Mouse (Mus musculus) 416B (cell line): ENCODE data around the gene Psmb11.
"Not testable (repeated sequence)": the region's sequence is repeated elsewhere in the genome, so short reads cannot be mapped to it uniquely, and the experiment has no call there.

Experiments
- DNase-seq: peaks from one replicate; pipeline ENCODE4 v3.0.0; 2011; ENCODE audit warnings: low read depth

Gene Psmb11

DNA sequence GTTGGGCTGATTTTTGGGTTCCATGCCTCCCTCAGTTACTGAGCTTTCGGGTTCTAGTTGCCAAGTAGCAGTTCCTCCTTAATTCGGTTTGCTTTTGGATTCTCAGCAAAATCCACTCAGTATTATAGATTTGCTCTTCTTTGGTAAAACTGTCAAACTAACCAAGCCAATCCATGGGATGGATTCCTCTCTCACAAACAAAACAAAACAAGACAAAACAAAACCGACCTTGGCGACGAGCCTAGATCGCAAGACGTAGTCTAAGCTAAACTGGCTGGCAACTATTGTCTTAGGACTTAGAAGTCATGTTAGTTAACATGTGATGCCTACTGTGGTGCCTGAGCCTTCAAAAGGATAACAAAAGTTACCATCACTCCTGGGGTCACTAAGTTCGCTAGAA is 17.5 kb upstream of the Psmb11 start:
- peak; percentile 19 for DNase-seq

DNA sequence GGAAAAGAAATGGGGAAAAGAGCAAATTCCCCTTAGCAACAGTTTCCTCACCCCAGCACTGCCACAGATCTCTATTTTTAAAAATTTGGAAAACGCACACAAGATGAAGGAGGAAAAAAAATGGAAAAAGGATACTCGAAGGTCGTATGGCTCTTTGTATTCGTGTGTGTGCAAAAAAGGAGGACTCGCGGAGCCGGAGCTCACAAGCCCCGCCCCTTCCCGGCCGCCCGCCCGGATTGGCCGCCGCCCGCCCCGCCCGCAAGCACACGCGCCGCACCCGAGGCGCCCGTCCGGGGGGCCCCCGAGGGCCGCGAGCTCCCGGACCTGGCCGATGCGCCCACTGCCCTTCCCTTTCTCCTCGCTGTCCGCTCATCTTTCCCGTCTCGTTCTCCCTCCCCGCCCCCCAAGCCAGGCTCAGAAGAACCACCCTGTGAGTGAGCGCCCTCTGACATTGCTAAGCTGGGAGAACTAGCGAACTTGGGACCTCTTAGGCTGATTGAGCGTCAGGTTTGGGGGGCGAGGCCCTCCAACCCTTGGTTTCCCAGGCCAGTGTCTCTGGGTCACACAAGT is 15.4 kb upstream of the Psmb11 start, which contains the start of gene 4931414P19Rik:
Gene 4931414P19Rik (minus strand): TSS at position 242 of the 570 bp plus-strand sequence.
- DNase-seq: peak; percentile 75

DNA sequence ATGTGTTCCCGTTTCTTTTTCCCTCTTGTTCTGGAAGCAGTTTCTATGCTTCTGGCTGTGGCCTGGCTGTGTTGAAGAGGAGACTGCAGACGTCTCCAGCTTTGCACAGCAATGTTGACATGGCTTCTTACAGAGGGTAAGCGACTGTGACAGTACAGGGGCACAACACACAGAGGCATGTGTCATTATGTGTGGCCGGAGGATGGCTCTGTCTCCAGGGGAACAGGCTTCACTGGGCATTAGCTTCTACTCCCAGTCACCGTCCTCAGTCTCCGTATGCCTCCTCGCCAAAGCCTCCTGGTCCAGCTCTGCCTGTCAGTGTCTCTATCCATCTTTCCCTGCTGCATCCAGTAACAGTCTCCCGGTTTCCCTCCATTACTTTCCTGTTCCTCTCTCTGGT is 14.0 kb upstream of the Psmb11 start:
- no peak for DNase-seq

DNA sequence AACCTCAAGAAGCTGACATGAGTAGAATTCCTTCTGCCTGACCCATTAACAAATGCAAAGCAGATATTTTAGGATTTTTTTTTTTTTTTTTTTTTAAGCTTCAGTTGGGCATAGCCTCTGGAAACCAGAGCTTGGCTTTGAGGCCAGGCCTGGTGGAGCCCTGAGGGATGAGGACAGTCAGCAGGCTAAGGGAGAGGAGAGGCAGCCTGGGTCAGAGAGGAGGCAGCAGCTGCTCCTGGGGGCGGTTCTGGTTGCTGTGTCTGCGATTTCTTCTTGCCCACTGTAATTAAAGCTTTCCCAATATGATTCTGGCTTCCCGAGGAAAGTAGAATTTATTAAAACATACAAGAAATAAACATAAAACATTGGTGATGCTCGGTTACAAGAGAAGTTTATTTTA is 12.0 kb upstream of the Psmb11 start:
- no peak for DNase-seq

DNA sequence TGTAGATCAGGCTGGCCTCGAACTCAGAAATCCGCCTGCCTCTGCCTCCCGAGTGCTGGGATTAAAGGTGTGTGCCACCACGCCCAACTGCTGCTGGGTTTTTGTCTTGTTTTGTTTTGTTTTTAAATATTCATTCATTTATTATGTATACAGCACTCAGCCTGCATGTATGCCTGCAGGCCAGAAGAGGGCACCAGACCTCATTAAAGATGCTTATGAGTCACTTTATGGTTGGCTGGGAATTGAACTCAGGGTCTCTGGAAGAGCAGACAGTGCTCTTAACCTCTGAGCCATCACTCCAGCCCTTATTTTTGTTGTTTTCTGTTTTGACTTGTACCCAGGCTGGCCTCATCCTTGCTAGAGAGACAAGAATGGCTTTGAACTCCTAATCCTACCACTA is 11.3 kb upstream of the Psmb11 start:
- DNase-seq: peak; percentile 73

DNA sequence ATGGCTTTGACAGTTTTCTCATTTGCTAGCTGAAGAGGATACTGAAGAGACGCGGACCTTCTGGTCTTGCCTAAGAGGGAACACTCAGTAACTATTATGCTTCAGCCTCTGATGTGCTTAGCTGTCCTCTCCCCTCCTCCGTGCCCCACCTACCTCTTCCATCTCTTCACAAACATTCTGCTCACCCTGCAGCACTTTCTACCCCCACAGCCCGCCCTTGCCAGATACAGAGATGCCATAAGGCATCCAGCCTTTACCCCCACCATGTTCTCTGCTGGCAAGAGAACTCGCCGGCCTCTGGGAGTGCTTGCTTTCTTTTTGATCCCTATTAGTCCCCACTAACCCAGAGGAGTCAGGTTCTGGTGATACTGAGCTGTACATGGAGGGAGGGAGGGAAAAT is 10.6 kb upstream of the Psmb11 start:
- DNase-seq: no peak

DNA sequence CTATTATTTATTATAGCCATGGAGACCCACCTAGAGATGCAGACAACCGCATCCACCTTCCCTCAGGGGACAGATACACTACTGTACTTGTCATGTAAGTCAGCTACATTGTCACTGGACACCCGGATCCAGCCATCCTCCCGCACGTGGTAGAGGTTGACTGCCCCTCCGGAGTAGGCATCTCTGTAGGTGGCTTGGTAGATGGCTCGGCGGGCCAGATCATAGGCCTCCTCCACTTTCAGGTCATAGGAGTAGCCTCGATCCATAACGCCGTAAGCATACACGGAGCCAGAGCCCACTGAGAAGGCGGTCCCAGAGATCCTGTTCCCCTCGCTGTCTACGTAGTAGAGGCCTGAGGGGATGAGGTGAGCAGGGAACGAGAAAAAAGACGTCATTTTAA is 7.1 kb upstream of the Psmb11 start:
- not testable (repeated sequence) for DNase-seq

DNA sequence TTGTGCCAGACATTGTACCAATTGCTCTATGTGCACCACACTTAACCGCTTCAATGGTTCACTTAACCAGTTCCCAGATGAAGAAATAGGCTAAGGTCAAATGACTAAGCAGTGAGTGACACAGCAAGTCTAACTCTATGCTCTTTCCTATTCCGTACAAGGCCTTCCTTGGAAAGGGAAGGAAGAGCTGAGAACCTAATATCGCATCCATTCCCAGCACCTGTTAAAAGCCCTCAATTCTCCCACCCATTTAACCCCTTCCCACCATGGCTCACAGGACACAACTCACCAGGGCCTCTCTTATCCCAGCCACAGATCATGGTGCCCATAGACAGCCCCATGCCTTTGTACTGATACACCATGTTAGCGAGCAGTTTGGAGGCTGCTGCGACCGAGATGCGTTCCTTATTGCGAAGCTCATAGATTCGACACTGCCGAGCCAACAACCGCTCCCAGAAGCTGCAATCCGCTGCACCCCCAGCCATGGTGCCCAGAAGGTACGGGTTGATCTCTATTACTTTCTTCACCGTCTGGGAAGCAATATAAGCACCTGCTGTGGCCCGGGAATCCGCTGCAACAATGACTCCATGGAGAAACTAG is 4.9 kb upstream of the Psmb11 start:
- DNase-seq: peak; percentile 75

DNA sequence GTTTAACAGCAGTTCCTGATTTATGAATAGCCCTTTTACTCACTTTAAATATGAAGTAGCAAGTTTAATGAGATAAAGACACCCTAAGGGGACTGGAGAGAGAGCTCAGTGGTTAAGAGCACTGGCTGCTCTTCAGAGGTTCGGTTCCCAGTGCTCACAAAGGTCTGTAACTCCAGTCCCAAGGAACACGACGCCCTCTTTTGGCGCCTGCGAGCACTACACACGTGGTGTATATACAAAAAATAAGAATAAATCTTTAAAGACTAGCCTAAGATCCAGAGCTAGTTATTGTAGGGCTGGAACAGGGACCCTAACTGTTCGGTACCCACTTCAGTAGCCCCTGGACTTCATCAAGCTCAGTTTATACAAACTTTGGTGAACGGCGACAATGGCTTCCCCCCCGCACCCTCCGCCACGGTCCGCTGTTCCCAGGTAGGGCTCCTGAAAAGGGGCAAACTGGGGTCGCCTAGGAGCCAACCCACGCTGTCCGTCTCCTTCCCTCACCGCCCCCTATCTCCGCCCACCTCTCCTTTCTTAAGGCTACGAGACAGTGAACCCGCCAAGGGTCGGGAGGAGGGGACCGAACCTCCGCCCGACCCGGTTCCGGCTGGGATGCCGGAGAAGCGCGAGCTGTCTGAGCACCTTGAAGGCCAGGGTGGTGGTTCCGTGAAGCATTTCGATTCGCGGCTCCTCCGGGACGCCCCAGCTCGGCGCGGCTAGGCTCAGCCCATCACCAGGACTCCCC is 3.9 kb upstream of the Psmb11 start:
- DNase-seq: peak; percentile 57

DNA sequence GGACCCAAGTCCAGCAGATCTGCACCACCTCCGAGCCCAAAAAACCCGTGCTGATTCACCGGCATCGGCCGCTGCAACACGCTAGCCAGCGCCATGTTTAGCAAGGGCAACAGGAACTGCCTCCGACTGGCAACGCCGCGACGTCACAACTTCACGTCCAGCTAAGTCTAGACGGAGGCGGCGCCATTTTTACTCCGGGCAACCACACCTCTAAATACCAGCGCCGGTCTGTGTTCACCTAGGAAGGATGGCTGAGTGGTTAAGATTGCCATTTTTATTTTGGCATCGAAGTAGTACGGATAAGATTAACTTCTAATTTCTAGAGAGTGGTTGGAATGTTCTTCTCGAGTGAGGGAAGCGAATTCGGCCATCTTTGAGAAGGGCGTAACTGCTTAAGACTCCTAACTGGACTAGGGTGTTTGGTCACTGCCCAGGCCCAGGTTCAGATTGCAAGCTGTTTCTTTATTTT is 3.3 kb upstream of the Psmb11 start, which contains the start of gene Psmb5:
Gene Psmb5 (minus strand): TSS at position 126 of the 469 bp plus-strand sequence.
- DNase-seq: peak; percentile 98

DNA sequence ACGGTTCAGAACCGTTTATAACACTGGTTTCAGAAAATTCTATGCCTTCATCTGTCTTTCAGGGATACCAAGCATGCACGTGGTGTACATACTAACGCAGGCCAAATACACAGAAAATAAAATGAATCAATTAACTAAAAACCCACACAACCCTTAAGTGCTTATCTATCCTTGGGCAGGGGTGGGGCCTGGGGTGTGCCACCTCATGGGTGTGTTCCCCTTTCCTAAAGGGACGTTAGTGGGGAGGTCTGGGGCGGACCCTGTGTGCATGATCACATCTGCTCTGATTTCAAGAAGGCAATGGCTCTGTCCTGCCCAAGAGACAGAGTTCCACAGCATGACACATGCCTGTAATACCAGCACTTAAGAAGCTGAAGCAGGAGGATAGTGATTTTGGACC is 2.1 kb downstream of the Psmb11 start:
- DNase-seq: no peak

DNA sequence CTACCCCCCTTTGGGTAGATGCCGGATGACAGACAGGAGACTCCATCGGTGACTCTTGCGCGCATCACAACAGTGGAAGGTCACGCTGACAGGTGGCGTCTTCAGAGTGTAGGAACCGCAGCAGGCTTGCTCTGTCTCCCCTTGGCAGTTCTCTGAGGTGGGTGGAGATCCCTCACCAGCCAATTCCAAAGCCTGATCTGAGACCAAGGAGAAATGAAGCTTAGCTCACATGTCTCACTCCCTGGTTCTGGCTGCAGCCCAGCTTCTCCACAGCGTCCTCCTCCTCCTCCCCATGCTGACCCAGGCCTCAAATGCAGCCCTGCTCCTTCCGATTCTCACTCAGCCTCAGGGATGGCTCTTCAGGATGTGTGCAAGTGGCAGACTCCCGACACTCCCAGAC is 3.7 kb downstream of the Psmb11 start:
- no peak for DNase-seq

DNA sequence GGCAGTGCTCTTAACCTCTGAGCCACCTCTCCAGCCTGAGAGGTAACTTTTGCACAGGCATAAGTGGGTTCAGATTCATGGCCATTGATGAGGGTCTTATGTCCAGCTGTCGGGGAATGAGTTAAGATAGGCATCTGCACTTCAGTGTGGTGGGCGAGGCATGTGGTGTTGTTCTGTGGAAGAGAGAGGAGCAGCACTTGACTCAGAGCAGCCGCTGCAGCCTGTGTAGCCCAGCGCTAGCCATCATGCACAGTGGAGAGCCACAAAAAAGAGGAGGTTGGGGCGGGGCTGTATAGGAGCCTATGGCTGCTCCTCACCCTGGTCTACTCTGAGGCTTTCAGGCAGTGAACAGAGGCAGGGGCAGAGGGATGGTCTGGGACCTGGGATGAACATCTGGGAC is 6.9 kb downstream of the Psmb11 start:
- no peak for DNase-seq

DNA sequence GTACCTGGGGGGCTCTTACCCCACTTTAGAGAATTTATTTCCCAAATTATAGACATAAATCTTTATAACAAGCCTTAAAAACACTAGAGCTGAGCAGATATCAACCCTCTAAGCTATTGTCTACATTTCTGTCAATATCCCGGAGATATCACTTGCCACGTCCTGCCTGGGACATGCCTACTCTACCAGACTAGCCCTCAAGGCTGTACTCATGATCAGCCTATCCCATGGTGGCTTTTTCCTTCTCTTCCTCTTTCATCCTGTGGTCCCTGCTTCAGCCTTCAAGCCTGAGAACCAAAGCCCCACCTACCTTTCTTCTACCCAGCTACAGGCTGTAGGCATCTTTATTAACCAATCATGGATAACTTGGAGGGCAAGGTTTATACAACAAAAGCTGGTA is 8.6 kb downstream of the Psmb11 start:
- peak; percentile 39 for DNase-seq

DNA sequence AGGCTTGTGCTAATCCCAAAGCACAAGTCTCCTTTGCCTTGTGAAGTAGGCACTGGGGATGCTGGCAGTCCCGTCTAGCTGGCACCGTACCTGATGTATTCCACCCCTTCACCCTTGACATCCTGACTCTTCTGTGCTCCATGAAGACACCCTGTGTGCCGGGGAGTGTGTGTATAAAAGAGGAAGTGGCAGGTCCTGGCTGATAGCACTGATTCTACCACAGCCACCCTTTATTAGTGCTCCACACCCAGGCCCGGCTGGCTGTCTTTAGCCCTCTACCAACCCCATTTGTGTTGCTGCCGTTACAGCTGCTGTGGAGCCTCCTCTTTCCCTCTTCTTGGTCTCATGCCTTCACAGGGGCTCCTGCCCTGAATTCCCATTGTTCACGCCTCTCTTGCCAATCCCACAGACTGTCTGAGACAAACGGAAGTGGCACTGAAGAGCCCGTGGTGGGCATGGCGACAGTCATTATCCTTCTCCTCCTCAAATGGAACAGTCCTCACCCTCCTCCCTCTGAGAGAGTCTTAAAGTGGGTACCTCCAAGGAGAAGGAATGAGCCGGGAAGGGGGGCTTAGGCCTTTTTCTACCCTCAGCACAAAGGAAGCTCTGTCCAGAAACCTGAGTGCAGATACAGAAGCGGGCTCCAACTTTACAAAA is 9.5 kb downstream of the Psmb11 start:
- peak; percentile 38 for DNase-seq

DNA sequence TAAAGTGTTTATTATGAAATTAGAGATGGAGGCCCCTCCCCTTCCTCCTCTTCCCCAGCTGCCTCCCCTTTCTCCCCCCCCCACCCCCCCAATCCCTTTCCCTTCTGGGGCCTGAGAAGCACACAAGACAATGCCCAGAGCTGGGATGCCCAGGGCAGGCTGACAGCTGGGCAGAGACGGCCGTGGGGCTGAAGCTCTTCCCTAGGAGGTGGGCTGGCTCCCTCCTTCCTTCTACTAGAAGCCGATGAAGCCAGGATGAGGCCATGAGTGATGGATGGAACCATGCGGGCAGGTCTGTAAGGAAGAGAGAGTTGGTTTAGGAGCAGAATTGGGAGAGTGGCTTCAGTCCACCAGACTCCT is 10.0 kb downstream of the Psmb11 start:
- no peak for DNase-seq

DNA sequence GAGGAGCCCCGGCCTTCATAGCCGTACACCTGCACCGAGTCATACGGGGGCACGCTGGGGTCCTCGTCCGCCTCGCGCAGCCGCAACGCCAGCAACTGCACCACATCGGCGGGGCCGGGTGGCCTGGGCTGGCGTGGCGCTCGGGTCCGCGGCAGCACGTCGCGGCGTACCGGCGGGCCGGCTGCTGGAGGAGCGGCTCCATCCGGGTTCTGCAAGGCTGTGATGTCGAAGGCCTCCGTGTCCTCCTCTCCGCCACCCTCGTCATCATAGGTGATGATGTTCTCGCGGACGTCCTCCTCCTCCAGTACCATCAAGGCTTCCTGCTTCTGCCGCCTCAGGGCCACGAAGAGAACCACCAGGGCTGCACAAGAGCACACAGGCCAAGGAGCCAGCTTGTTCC is 11.0 kb downstream of the Psmb11 start:
- DNase-seq: no peak

DNA sequence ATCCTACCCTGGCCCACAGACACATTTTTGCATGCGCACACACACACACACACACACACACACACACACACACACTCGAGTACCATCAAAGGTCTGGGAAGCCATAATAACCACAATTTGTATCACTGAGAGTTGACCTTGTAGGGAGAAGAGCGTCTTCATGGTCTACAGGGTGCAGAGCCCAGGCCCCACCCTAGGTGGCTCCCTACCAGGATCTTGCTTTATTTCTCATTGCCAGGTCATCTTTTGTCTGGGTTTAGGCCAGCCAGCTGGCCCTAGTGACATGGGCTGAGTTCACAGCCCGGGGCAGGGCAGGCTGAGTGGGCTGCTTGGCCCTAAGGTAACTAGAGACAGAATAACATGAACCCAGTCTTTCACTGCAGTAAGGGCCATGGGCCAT is 12.9 kb downstream of the Psmb11 start:
- DNase-seq: peak; percentile 53

DNA sequence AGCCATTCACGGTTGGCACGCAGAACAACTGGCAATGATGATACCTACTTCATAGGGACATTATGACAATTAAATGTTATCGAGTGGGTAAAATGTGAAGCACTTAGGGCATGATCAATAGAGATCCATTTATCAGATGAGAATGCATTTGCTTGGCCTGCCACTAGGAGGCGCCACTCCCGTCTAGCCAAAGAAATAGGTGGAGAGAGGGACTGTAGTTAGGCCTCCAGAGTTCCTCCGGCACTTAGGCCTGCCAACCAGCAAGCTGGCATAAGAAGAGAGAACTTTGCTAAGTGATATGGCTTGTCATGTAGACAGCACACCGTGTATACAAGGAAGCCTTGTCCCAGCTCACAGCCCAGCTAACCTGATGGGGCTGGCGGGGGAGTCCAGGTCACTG is 15.7 kb downstream of the Psmb11 start:
- peak; percentile 51 for DNase-seq

DNA sequence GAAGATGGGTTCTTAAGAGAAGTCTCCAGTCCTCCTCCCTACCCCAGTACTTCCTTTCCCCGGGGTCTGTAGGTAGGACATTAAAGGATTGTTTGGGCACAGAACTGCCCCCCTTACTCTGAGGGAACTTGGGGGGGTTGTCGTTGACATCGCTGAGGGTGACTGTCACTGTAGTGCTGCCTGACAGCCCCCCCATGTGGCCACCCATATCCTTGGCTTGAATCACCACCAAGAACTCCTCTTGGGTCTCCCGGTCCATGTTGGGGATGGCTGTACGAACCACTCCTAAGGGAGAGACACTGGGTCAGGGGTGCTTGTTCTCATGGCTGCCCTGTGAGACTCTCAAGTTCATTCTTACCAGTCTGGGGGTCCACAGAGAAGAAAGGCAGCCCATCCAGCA is 17.0 kb downstream of the Psmb11 start:
- no peak for DNase-seq

DNA sequence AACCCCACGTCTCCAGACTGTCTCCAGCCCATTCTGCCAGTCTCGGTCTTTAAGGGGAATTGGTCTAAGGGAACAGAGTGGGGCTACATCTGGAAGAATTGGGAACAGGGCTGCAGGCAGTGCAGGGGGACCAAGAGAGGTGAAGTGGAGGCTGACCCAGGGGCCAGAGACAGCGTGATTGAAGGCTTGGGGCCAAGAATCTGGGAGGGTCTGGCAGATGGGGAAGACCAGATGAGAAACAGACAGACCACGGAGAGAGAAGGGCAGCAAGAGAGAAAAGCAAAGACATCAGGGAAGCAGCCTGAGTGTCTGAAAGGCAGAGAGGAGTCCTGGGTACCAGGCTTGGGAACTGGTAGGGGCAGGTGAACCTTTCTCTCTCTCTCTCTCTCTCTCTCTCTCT is 18.9 kb downstream of the Psmb11 start:
- no peak for DNase-seq

DNA sequence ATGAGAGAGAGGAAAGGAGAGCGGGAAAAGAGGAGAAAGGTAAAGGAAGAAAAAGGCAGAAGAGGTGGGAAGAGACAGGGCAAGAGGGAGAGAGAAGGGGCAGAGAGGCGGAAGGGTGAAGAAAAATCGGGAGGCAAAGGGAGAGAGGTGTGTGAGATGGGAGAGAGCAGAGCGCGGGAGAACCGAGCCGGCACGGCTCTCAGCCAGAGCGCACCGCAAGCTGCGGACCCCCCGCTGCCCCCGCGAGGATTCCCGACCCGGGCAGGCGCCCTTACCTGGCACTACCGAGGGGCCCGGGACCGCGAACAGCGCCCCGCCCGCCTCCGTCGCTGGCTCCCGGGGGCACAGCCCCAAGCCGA is 19.7 kb downstream of the Psmb11 start, which contains the start of gene Gm17606:
Gene Gm17606 (plus strand): TSS at position 7 of the 359 bp plus-strand sequence.
- DNase-seq: no peak
